Mouse (Mus musculus) brown adipose tissue, adult 24 weeks (tissue): ENCODE results near the gene Fuca1. TPM values are rescaled to one million over a fixed set of nuclear protein-coding genes. Genes with fewer than 3 reads are reported as not detected.

Source experiments
- H3K27ac ChIP-seq: fragments of 200-500 bp; replicated peaks from 2 replicates; pipeline ENCODE4 v1.5.1; 2012; ENCODE audit warnings: low read depth, mild to moderate bottlenecking, low read length
- H3K4me1 ChIP-seq: fragments of 200-500 bp; 2 replicates; pipeline ENCODE4 v1.6.1; 2012; ENCODE audit warnings: low read length, mixed read lengths; ENCODE audit not compliant: control insufficient read depth, insufficient read depth, insufficient read length
- H3K4me3 ChIP-seq: fragments of 200-500 bp; 2 replicates; pipeline ENCODE4 v1.5.1; 2012; ENCODE audit warnings: low read depth, mild to moderate bottlenecking, low read length, moderate library complexity; ENCODE audit not compliant: insufficient read depth
- polyA plus RNA-seq: library from polyadenylated mRNA; stranded (reverse); fragments of >200 nt; gene quantifications from 2 replicates; pipeline ENCODE4 v1.2.4, GENCODE M21; 2012; ENCODE audit not compliant: missing spikeins, insufficient read depth, insufficient read length

Gene Fuca1
- polyA plus RNA-seq, 1 experiment, result 110 TPM

DNA sequence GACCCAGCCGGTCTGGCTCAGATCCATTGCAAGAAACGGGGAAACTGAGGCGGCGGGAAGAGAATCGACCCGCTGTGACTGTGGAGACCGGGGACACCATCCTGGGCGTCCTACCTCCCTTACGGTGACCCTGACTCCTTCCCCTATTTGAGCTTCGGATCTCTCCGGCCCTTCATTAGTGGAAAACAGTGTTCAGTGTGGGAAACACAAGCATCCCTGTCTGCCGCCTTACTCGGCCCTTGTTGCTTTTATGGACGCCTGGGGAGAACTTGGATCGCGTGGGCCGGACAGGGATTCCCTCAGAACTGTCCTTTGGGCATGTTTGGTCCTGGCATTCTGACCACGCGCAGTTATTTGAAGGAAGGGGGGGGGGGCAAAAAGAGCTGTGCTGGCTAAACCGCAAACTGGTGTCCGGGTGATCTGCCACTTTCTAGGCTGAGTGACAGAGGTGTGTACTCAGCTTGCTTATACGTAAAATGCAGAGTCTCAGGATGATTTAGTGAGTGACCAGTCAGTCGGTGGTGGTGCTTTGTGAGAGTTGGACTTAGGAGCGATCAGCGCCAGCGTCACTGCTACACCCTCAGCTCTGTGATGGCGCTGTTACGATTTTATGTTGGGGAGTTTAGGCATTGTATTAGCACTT lies 26.2 kb downstream of the Fuca1 start:
- Histone ChIP-seq H3K4me3 (peak overlapping the region; percentile 79), H3K4me1 (peaks cover 23% of the 10 kb centered on the region), H3K27ac (peak overlapping the region; percentile 82)

DNA sequence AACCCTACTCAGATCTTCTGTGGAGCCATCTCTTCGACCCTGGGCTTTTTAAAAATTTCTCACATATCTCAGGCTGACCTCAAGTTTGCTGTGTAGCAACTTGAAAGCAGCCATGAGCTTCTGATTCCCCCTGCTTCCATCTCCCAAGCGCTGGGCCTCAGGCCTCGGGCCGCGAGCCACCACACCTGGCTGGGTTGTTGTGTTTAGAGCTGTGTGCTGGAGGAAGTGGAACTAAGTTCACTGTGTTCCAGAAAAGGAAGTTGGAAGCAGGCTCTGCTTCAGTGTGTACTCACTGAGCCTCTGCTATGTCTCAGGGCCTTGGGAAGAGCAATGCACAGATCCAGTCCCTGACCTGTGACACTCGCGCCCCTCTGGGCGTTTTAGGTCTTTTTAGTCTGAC lies 27.6 kb downstream of the Fuca1 start:
- H3K27ac ChIP-seq, result peak overlapping the region; percentile 86
- H3K4me1 ChIP-seq, result peaks cover 23% of the 10 kb centered on the region
- peak overlapping the region; percentile 29 for H3K4me3 ChIP-seq

DNA sequence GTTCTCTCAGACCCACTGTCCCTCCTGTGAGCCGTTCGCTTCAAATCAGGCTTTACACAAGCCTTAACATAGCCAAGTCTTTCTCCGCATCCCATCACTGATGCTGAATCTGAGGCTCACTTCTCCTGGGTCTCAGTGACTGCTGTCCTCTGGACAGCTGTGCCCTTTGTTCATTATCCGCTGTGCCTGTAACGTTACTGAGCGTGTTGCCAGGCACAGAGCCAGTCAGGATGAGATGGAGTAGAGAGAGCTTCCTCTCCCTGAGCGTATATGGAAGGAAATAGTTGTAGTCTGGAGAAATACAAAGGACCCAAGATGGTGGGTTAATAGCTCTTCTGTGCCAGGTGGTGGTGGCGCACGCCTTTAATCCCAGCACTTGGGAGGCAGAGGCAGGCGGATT lies 28.9 kb downstream of the Fuca1 start:
- Histone ChIP-seq H3K27ac (peak overlapping the region; percentile 71), H3K4me1 (peaks cover 16% of the 10 kb centered on the region), H3K4me3 (no peak overlapping the region)

DNA sequence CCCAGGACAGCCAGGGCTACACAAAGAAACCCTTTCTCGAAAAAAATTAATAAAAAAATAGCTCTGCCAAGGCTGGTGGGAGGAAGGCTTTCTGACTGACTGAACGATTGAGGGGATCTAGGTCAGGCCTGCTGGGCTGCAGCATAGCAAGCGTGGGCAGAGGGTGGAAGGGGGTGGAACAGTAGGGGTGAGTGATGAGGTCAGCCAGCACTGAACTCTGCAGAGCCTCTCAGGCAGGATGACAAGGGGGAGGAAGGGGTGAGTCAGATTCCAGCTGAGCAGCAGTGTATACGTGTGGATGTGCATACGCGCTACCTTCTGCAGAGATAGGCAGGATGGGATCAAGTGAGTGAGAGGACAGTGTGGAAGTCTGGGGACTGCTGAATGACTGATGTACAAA lies 29.4 kb downstream of the Fuca1 start:
- Histone ChIP-seq H3K4me1 (peaks cover 16% of the 10 kb centered on the region), H3K4me3 (no peak overlapping the region), H3K27ac (peak overlapping the region; percentile 71)

DNA sequence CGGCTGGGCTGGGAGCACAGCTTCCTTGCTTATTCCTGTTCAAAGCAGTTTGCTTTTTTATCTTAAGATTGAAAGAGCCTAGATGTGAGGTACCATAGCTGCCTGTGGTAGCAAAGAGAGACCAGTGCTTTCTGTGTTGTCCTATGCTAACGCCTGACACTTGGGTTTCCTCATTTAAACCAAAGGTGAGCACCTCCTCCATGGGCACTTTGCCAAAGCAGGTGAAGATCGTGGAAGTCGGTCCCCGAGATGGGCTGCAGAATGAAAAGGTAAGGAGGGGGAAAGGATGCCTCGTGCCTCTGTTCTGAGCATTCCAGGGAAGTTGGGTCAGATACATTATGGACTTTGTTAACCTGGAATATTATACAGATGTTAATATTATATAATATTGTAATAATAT lies 29.8 kb downstream of the Fuca1 start:
- H3K27ac ChIP-seq, result no peak overlapping the region
- H3K4me3 ChIP-seq, result no peak overlapping the region
- peaks cover 16% of the 10 kb centered on the region for H3K4me1 ChIP-seq

DNA sequence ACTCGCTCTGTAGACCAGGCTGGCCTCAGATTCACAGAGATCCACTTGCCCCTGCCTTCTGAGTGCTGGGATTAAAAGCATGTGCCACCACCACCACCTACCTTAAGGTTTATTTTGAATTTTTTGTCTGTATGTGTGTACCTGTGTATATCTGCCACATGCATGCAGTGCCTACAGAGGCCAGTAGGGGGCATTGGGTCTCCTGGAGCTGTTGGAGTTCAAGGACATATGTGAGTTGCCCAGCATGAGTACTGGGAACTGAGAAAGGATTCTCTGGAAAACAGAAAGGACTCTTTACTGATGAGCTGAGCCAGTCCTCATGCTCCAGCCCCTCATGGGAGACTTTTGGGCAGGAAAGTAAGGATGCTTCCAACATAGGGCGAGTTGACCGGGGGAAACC lies 31.0 kb downstream of the Fuca1 start:
- H3K4me1 ChIP-seq, result peaks cover 15% of the 10 kb centered on the region
- H3K4me3 ChIP-seq, result no peak overlapping the region
- no peak overlapping the region for H3K27ac ChIP-seq

DNA sequence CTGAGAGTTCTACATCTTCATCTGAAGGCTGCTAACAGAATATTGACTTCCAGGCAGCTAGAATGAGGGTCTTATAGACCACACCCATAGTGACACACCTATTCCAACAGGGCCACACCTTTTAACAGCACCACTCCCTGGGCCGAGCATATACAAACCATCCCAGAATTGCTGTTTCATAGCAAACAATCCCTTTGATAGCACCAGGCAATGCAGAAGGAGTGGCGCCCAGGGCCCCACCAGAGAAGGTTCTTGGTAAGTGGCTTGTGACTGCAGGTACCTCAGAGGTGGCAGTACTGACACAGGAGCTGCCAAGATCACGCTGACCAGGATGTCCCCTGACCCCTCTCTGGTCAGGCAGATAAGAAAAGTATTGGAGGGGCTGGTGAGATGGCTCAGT lies 32.6 kb downstream of the Fuca1 start:
- Histone ChIP-seq H3K27ac (no peak overlapping the region), H3K4me3 (no peak overlapping the region), H3K4me1 (peaks cover 18% of the 10 kb centered on the region)

DNA sequence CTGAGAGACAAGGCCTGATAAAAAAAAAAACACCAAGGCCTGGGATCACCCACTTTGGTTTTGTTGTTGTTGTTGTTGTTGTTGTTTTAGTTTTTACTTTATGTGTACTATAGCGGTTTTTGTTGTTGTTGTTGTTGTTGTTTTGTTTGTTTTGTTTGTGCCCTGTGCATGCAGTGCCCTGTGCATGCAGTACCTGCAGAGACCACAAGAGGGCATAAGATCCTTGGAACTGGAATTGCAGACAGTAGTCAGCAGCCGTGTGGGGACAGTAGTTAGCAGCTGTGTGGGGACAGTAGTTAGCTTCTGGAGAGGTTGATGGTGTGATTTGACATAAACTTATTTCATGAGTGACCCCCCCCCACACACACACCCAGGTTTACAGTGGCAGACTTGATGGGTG lies 33.7 kb downstream of the Fuca1 start:
- no peak overlapping the region for H3K27ac ChIP-seq
- no peak overlapping the region for H3K4me3 ChIP-seq
- H3K4me1 ChIP-seq, result peaks cover 21% of the 10 kb centered on the region

DNA sequence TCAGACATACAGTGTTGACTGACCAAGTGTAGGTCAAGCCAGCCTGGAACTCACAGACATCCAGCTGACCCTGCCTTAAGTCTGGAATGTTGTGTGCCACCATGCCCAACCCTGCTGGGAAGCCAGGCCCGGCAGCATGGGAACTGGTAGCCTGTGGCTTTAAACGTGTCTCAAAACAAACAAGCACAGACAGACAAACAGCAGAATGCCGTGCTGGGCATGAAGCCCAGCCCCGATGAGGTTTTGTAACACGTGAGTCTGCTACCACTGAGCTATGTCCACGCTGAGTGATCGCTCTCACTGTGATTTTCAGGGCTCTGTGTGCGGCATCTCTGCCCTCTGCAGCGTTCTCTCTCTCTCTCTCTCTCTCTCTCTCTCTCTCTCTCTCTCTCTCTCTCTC lies 35.4 kb downstream of the Fuca1 start:
- Histone ChIP-seq H3K4me3 (no peak overlapping the region), H3K27ac (peak overlapping the region; percentile 36), H3K4me1 (peaks cover 26% of the 10 kb centered on the region)

DNA sequence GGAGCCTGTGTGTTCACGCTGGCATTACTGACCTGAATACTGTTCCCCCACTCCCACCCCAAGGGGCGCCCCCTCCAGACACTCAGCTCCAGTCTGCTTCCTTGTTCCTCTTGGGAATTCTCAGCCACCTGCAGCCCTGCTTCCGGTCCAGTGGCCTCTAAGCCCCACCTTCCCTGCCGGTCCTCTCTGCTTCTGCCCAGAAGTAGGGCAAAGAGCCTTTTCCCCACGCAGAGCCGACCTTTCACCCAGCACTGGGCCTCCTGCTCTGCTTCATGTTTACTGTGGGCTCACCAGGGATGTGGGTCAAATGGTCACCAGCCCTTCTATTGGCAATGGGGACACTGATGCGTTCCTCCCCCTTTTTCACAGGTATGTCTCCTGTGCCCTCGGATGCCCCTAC lies 37.8 kb downstream of the Fuca1 start:
- H3K27ac ChIP-seq, result peak overlapping the region; percentile 98
- no peak overlapping the region for H3K4me3 ChIP-seq
- peaks cover 26% of the 10 kb centered on the region for H3K4me1 ChIP-seq

DNA sequence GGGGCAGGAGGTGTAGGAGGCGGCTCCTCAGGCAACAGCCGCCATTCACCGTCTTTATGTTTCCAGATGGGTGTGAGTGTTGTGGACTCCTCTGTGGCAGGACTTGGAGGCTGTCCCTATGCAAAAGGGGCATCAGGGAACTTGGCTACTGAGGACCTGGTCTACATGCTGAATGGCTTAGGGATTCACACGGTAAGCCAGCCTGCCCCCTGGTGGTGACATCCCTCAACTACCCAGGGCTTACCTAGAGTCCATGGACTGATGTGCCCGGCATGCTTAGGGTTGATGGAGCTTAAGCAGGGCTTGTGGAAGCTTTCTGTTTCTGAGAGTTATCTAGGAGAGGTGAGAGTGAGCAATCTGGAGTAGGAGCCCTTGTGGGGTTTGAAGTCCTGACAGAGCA lies 40.2 kb downstream of the Fuca1 start:
- H3K4me3 ChIP-seq, result no peak overlapping the region
- H3K27ac ChIP-seq, result 0 out of 2 replicates have a peak overlapping the region, but pooled peaks have one; percentile 8
- peaks cover 26% of the 10 kb centered on the region for H3K4me1 ChIP-seq

DNA sequence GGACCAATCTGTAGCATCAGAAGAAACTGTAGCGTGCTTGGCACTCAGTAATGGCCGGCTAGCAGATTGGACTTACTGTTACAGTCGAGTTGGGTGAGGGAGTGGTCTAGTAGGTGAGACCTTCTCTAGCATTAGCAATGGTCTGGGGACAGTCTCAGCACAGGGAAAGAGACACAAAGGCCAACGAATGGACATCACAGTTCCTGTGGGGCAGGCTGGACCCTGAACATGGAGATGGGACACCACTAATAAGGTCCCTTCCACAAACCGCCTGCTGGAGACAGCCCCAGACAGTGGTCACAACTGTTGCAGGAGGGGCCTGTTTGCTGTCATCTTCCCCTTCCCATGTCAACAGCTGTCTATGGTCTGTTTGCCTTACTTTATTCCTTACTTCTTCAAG lies 41.2 kb downstream of the Fuca1 start:
- no peak overlapping the region for H3K4me3 ChIP-seq

DNA sequence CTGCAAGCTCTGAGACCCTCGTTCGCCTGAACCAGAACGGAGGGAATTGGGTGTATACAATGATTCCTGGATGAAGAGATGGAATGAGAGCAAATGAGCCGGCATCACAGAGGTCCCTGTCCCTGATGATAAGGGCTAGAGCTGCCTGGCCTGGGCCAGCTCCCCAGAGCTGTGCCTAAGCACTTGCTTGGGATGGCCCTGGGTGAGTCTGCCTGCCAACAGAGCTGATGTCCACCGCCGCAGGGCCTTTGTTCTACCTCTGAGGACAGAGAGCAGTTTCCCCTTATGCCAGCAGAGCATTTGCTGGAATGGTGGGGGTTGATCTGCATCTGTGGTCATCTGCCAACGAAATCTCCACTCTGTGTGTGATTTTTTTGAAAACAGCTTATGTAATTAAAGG lies 41.7 kb downstream of the Fuca1 start:
- no peak overlapping the region for H3K4me3 ChIP-seq
- H3K27ac ChIP-seq, result peak overlapping the region; percentile 67; the same call in 1 of the 2 replicates
- peaks cover 24% of the 10 kb centered on the region for H3K4me1 ChIP-seq

More for the DNA sequence above, 41.2 kb downstream of the Fuca1 start:
- Histone ChIP-seq H3K27ac (no peak overlapping the region), H3K4me1 (peaks cover 24% of the 10 kb centered on the region)

DNA sequence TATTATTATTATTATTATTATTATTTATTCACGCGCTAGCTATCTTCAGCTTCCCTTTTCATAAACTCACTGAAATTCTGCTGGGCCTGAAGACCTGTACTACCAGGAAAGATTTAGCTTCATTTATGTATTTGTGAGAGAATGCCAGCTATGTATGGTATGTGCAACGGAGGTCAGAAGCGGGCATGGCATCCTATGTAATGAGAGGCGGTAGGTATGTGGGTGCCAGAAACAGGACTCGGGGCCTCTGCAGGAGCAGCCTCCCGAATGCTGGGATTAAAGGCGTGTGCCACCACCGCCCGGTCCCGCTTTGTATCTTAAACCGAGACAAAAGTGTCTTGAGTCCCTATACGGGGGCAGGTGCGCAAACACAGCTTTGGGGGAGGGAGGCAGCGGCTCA lies 42.4 kb downstream of the Fuca1 start:
- H3K4me3 ChIP-seq, result peak overlapping the region; percentile 79
- peak overlapping the region; percentile 99 for H3K27ac ChIP-seq
- H3K4me1 ChIP-seq, result peaks cover 18% of the 10 kb centered on the region

DNA sequence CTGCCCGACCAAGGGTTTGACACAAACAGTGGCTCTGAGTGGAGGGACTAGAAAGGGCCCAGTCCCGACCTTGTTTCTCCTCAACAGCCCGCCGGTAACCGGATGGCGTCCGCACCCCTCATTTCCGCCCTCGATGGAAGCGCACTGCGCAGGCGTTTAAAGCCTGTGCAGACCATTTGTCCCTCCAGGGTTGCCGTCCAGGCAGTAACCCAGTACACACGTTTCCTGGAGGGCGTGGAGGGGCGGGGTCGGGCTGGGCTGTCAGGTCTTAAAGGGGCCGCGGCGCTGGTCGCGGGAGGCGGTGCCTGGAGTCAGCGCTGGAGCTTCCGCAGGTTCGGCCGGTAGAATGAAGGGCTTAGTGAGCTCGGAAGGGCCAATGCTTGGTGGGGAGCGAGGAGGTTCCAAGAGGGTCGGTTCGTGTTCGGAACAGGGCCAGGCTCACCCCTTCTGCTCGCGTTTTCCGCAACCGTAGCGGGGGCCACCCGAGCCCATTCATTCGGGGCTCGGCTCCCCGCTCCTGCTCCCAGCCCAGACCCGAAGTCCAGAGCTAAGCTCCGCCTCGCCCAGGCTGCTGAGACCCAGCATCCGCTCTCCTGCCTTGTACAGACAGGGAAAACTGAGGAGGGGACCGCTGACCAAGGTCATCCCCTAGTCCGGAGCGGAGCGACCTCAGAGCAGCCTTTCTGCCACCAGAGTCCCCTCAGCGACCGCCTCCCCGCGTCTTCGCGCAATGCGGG lies 43.1 kb downstream of the Fuca1 start, which contains the start of gene Gale:
Gene Gale, plus strand, starts transcription at position 271 of the 737 bp plus-strand sequence.
- Histone ChIP-seq H3K27ac (peak within 1 kb of the TSS; percentile 99), H3K4me1 (peaks cover 13% of the 10 kb centered on the region), H3K4me3 (peak within 1 kb of the TSS; percentile 80)

DNA sequence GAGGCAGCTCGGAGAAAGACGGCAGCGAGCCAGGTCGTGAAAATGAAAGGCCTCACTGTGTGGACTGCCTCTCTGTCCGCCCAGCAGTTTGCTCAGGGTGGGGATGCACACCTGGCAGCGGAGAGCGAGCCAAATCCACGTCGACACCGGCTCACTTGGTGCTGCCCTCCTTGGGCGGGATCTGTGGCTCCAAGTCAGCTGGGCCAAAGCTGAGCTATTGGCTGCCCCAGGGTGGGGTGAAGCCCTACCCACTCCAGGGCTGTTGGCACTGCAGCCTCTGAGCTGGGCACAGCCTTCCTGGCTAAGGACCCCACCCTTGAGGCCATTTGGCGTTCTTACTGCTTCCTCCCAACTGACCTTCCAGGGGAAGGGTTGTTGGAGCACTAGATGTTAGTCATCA lies 43.9 kb downstream of the Fuca1 start:
- Histone ChIP-seq H3K4me3 (peak overlapping the region; percentile 80), H3K4me1 (peaks cover 5% of the 10 kb centered on the region; the same call in 1 of the 2 replicates), H3K27ac (peak overlapping the region; percentile 42)
